Mouse (Mus musculus): ENCODE results near the gene Trim50.
"Not testable (repeated sequence)": the region's sequence is repeated elsewhere in the genome, so short reads cannot be mapped to it uniquely, and the experiment has no call there.

The Trim50 gene

DNA sequence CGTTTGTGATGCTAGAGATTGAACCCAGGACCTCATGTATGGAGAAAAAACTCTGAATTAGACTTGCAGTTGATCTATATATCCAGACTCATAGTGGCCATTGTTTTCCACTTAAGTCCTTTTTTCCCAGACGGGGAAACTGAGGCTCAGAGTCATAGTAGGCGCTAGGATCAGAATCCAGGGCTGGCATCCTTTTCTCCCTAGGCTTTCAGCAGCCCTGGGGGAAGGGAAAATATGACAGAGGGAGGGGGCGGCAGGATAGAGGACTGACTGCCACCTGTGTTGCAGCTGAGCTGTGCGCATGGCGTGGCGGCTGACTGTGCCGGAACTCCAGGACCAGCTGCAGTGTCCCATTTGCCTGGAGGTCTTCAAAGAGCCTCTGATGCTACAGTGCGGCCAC lies at the start of gene Trim50:
Gene Trim50, plus strand, starts transcription at position 301 of the 400 bp plus-strand sequence.
- no peak for DNase-seq (ENCODE audit: low spot score)

DNA sequence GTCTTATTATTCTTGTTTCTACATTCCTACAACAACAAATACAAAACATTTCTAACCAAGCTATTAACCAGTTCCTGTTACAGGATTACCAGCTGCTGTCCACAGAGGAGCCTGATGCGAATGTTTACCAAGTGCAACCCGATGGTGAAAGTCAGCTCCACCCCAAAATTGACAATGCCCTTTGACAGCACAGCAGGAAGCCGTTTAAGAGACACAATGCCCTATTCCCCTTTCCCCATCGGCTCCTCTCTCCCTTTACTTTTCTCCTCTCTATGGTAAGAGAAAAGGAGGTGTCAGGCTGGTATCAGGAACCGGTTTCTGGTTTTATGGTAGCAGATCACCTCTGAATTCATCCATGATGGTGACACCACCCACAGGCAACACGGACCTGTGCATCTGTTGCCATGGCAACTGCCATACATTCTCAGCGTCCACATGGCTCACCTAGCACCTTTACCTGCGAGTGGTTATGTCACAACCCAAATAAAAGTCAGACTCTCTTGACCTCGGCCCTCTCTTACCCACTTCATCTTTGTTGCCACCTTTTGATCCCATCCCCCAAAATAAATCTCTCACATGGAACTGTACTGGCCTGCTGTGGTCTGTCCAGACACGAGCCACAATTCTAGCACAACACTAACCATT lies 46.7 kb upstream of the Trim50 start:
- no peak for DNase-seq (ENCODE audit: low spot score)

DNA sequence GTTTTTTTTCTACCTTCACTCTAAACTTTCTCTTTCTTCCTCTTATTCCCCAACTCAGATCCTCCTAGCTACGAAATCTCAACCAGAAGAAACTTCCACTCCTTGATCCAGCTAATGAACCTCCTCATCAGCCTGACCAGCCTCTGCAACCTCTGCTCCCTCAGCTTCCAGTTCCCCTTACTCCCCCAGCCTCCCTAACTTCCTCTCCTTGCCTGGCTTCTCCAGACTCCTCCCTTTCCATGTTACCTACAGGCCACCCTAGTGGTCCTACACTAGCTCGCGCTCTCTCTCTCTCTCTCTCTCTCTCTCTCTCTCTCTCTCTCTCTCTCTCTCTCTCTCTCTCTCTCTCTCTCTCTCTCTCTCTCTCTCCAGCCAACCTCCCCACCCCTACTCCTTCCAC lies 36.9 kb upstream of the Trim50 start:
- DNase-seq (ENCODE audit: low spot score), result no peak

DNA sequence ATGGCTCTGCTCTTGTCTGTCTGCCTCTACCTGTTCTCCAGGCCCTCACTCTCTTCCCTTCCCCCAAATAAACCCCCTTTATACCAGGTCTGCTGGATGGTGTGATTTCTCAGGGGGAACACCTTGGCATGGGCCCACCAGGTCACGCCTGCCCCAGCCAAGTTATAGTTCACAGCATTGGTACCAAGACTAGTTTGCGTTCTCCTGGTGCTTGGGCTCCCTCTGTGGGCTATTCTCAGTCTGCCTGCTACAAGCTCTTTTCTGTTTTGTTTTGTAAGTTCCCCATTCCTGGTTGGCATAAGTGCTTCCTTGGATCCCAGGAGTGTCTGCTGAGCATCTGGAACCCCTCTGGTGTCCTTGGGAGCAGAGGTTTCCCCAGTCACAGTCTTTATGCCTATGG lies 33.2 kb upstream of the Trim50 start:
- no peak for DNase-seq (ENCODE audit: low spot score)

DNA sequence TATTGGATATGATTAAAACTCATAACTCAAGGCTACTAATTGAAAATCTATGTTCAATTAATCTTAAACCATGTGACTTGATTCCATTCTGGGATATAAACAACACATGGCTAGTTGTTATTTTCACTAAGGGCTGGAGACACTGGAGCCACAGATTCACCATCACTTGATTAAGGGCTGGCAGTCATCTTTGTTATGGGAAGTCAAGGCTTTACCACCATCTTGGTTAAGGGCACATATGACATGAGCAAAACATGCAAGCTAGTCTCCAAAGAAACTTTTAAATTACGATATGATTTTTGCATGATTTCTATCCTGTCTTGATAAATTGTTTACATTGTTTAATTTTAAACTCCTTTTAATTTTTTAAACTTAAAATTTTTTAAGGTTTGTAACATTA lies 30.9 kb upstream of the Trim50 start:
- no peak for DNase-seq (ENCODE audit: low spot score)

DNA sequence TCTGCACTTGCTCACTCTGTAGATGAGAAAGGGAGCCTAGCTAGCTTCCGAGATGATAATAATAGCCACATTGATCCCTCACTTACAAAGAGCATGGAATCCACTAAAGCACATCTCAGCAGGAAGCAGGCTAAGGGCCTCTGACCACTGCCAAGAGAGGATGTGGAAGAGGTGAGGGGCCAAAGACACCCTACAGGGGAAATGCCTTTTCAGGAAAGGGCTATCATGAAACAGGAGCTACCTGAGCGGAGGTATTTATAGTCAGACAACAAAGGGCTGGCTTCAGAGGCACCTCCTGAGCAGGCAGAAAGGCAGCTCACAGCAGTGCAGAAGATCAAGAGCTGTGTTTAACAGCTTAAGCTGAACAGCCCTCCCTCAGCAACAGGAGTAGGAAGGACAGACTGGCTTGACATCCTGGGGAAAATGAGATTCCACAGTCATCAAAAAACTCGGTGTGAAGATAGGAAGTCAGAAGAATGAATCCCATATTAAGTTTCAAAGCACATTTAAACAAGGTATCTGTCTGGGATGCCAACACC lies 26.9 kb upstream of the Trim50 start:
- DNase-seq (ENCODE audit: low spot score), result no peak

DNA sequence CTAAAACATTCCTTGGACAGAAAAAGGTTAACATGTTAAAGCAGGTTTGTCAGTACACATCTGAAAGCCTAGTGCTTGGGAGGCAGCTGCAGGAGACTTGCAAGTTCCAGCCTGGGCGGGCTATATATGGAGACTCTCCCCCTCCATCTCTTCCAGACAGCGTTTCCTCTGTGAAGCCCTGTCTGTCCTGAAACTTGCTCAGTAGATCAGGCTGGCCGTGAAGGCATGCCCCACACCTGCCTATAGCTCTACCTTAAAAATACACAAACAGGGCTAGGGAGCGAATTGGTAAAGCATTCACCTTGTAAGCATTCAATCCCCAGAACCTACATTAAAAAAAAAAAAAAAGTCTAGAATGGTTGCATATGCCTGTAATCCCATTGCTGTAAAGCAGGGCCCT lies 23.6 kb upstream of the Trim50 start:
- no peak for DNase-seq (ENCODE audit: low spot score)

DNA sequence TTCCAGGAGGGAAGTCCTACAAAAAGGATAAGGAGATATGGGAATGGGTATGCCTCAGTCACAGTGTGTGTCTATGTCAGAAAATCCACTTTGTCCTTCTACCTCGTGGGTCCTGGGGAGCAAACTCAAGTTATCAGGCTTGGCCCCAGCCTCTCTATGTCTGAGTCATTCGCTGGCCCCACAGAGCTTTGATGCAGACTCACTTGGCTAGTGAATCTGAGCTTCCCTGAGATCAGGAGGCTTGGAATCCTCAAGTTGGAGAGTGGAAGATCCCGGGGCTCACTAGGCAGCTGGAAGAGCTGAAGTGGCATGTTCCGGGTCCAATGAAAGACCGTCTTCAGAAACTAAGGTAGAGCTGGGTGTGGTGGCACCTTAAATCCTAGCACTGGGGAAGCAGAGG lies 22.9 kb upstream of the Trim50 start:
- DNase-seq (ENCODE audit: low spot score), result no peak

DNA sequence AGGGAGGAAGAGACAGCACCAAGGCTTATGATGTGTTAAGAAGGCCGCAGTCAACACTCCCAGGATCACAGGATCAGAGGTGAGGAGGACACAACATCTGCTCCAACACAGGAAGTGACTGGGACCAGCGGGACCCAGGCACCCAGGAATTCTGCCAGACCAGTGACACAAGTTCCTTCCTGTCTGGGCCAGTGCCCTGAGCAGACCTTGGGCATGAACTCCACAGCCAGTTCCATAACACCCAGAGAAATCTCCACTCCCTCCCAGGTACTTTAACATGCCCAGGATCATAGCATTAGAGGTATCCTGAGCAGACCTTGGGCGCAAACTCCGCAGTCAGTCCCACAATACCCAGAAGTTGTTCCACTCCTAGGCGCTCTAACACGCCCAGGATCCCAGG lies 21.9 kb upstream of the Trim50 start:
- DNase-seq (ENCODE audit: low spot score), result no peak

DNA sequence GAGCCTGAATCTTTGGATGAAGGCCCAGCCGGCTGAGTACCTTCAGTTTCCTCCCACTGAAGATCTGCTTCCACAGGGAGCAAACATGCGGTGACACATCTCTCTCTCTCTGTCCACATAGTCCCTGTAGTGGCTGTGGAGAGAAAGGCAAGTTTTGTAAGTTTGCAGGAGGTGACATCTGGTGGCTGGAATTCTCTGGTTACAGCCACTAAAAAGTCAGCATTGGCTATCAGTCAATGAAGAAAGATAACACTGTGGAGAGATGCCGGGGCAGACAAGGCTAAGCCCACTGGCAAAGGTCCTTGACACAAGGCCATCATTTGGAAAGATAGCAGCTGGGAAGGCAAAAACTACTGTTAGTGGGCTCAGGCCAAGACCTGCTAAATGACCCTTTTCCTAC lies 15.5 kb upstream of the Trim50 start:
- DNase-seq (ENCODE audit: low spot score), result no peak

DNA sequence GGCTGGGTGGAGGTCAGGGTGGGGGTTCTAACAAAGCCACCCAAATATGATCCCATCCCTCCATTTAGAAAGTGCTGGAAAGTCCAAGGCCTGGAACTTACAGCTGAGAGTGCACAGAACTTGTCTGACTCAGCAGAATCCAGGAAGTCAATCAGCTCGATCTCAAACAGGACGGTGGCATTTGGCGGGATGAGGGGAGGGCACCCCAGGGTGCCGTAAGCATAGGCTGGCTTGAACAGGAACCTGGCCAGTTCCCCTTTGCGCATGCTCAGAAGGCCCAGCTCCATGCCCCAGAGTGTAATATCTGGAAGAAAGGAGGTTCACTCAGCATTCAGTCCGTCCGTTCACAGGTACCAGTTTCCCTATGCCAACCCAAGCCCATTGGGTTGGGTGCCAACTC lies 7.1 kb upstream of the Trim50 start:
- DNase-seq (ENCODE audit: low spot score), result no peak

DNA sequence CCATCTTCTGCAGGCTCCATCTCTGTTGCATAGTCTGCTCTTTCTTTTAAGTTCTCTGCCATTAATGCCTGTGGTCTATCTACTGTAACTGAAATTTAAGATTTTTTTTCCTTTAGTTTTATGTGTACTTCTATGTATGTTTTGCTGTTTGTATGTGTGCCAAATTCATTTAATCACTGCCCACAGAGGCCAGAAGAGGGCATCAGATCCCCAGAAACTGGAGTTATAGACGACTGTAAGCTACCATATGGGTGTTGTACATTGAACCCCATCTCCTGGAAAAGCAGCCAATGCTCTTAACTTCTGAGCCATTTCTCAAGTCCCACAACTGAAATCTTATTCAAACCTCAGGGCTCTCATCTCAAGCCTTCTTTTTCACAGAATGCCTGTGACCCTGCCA lies 6.7 kb upstream of the Trim50 start:
- no peak for DNase-seq (ENCODE audit: low spot score)

DNA sequence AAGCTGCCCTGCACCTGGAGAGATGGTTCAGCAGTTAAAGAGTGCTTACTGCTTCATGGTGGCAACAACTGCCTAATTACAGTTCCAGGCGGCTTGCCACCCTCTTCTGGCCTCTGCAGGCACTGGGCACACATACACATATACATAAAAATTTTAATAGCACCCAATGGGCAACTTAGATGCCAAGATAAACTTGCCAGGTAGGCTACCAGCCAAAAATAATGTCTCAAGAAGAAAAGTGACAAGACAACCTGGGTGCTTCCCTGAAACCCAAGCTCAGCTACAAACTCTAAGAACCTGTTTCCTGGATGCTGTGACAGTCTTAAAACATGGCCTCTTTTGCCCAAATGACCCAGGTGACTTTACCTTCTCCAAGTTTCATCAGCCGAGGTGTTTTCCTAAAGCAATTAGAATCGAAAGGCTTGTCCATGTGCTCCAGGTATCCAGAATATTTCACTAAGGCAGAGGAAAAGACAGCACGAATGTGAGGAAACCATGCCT lies 5.5 kb upstream of the Trim50 start:
- no peak for DNase-seq (ENCODE audit: low spot score)

DNA sequence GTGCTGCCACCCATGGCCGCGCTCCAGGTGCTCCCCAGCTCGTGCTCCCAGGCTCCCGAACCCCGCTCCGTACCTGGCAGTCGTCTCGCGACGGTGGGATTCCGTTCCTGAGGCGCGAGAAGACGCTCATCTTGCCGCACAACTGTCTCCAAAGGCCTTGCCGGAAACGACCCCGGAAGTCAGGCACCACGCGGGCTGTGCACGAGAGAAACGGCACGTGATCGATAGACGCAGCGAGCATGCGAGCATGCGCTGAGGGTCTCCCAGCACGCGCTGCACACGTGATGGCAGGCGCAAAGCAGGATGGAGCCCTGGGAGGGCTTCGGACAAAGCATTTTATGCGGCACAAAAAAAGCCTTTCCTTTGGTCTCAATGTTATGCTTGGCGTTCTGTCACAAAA lies 3.2 kb upstream of the Trim50 start, which contains the start of gene Fkbp6:
Gene Fkbp6, minus strand, starts transcription at position 183 of the 400 bp plus-strand sequence.
- DNase-seq (ENCODE audit: low spot score), result no peak

DNA sequence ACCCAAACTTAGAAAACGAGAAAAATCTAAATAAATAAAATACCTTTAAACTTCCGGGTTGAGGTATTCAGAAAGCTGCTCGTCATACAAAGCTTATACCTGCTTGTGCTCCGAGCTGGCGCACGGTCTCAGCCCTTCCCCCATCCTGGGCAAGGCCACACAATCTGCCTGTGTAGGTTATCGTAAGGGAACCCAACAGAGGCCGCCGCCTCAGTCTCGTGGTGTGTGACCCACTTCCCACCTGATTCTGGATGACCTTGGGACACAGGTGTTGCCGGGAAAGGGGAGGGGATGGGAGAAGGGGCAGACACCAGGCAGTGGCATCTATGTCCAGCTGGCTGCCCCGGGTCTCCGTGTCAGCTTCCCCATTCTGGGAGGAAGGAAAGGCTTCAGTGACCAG lies 1.5 kb upstream of the Trim50 start:
- DNase-seq (ENCODE audit: low spot score), result no peak

DNA sequence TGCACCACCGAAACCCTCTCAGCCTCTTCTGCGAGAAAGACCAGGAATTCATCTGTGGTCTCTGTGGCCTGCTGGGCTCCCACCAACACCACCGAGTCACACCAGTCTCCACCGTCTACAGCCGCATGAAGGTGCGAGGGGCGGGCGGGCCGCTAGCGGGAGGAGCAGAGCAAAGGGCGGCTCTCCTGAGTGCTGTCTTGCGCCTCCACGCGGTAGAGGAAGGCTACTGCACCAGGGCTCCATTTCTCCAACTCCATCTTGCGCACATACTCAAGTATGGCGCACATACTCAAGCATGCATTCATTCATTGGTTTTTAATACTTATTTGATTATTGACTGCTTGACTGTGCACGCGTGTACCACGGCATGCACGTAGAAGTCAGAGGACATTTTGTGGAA lies 469 bp downstream of the Trim50 start:
- DNase-seq (ENCODE audit: low spot score), result peak; percentile 63

DNA sequence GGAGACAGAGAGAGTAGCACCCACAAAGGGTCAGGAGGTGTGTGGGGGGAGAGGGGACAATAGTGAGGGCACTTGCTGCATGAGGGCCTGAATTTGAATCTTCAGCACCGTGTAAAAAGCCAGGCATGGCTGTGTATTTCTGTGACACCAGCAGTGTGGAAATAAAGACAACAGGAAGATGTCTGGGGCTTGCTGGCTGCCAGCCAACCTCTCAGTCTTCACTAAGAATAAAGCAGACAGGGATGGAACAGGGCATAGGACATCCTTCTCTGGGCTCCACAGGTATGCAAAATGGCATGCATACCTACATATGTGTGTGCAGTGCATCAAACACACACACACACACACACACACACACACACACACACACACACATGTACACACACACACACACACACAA lies 3.0 kb downstream of the Trim50 start:
- DNase-seq (ENCODE audit: low spot score), result no peak

DNA sequence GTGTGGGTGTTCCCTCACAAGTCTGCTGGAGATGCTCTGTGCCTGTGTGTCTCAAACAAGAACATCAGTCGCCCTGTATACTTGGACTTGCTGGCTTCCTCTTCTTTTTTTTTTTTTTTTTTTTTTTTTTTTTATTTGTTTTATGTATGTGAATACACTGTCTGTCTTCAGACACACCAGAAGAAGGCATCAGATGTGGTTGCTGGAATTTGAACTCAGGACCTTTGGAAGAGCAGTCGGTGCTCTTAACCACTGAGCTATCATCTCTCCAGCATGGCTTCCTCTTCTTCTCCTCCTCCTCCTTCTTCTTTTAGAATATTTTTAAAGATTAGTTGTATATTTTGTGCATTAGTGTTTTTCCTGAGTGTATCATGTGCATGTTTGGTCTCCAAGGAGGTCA lies 4.5 kb downstream of the Trim50 start:
- DNase-seq (ENCODE audit: low spot score), result no peak

DNA sequence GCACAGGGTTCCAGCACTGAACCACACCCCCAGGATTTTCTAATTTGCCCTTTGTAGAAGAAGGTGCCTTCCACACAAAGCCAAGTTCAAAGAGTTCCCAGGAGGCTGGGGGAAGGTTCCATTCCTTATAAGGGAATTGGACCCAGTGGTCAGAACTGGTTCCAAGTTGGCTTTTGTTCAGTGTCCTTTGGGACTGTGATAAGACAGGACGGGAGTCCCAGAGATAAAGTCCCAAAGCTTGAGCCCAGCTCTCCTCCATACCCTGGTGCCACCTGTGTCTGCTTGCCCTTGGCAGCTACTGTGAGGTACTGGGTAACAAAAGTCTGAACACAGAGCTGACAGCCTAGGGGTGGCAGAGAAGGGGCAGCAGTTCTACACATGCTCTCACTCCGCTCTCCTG lies 6.7 kb downstream of the Trim50 start:
- no peak for DNase-seq (ENCODE audit: low spot score)

DNA sequence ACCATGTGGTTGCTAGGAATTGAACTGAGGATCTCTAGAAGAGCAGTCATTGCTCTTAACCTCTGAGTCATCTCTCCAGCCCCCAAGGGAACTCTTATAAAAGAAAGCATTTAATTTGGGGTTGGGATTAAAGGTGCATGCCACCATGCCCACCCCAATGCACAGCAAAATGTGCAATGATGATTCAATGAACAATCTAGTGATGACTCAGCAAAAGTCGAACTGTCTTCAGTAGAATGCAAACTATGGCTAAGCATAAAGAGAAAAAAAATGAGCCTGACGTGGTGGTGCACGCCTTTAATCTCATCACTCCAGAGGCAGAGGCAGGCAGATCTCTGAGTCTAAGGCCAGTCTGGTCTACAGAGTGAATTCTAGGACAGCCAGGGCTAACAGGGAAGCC lies 9.5 kb downstream of the Trim50 start:
- DNase-seq (ENCODE audit: low spot score), result no peak

DNA sequence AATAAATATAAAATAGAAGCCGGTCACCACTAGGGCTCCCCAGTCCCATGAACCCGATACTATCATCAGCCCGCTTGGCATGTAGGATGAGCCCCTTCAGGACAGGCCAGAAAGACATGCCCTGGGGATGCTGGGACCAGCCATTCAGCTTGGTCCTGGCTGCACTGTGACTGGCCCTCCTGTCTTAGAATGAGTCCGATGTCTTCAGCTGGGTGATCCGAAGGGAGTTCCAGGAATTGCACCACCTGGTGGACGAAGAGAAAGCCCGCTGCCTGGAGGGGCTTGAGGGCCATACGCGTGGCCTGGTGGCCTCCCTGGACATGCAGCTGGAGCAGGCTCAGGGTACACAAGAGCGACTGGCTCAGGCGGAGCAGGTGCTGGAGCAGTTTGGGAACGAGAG lies 10.4 kb downstream of the Trim50 start:
- peak; percentile 81 for DNase-seq (ENCODE audit: low spot score)

DNA sequence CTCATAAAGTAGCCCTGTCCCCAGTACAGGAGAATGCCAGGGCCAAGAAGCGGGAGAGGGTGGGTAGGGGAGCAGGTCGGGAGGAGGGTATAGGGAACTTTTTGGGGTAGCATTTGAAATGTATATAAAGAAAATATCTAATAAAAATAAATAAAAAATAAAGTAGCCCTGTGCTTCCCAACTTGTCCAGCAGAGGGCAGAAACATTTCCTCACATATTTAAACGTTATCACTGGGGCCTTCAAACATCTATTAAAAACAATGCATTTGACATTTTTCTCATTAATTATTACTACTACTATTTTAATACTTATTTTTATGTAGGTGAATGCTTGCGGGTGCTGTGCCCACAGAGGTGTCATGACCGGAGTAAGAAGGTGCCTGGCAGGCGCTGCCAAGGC lies 14.7 kb downstream of the Trim50 start:
- DNase-seq (ENCODE audit: low spot score), result peak; percentile 21

DNA sequence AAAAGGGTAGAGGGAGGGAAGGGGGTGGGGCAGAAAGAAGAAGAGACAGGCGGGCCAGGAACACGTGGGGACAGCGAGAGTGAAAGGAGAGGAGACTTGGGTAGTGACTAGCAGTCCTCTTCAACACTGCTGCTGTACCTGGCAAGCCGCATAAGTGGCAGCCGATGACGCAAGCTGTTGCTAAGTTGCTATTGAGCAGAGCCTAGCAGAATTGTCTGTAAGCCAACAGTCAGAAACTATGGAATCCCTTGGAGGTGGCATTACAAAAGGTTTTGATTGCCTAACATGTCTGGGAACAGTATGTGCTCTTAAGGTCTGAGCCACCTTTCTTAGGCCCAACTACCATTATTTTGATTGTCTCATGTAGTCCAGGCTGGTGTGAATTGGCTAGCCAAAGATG lies 15.2 kb downstream of the Trim50 start:
- no peak for DNase-seq (ENCODE audit: low spot score)

DNA sequence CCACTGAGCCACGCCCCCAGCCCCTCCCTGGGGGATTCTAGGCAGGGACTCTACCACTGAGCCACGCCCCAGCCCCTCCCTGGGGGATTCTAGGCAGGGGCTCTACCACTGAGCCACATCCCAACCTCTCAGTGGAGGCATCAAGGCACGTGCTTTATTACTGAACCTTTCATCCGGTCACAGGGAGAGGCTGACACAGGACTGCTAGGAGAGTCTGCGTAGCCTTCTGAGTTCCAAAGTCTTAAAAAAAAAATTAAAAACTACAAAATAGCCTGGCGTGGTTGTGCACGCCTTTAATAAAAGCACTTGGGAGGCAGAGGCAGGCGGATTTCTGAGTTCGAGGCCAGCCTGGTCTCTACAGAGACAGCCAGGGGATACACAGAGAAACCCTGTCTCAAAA lies 16.1 kb downstream of the Trim50 start:
- DNase-seq (ENCODE audit: low spot score), result not testable (repeated sequence)
